Comparison of ENCODE assay signal across 18 mouse cellular contexts in genomic region chr1:60735908-60736280, GRCm38 (mm10). TPM values are rescaled to one million over a fixed set of nuclear protein-coding genes. Genes with fewer than 3 reads are reported as not detected.
DNase-seq lines count a peak whose midpoint lies in the region; ATAC-seq and TF ChIP-seq lines count a peak whose summit lies in the region.
"Had no signal": no experiment of that assay in that cellular context is flagged by ENCODE, and none has a peak within 500 bp of the region (broad histone marks: within the 10 kb centered on the region; RNA-seq: fewer than 3 reads in every experiment).

No protein-coding gene starts in this region.

- DNase-seq in gastrocnemius, adult 2 months: no peak
- no peak for DNase-seq in gastrocnemius, postnatal 14 days
- DNase-seq in intestine, embryonic 14.5 days (ENCODE audit: low spot score): no peak
- DNase-seq in lung, postnatal 36 days: no peak
- DNase-seq: cerebellum, adult 2 months; retina, postnatal 1 day; thymus, postnatal 36 days had no signal

- no peak overlapping the region for H3K9ac ChIP-seq in intestine, embryonic 14.5 days (ENCODE audit: low read length)
- H3K9ac ChIP-seq in intestine, postnatal 0 days (ENCODE audit: low read depth, low read length): no peak overlapping the region
- H3K9ac ChIP-seq in lung, embryonic 15.5 days: no peak overlapping the region
- no peak overlapping the region for H3K9ac ChIP-seq in forebrain, embryonic 15.5 days (replicated peaks)
- H3K9ac ChIP-seq: forebrain, embryonic 13.5 days; limb, embryonic 12.5 days; midbrain, embryonic 12.5 days had no signal

- no peak for TF ChIP-seq CTCF in gastrocnemius, adult 2 months (IDR thresholded peaks at IDR 0.05)
- TF ChIP-seq CTCF in intestine, postnatal 0 days (IDR thresholded peaks at IDR 0.05; ENCODE audit: low read depth): no peak

- no peaks in the 10 kb centered on the region for H3K27me3 ChIP-seq in intestine, embryonic 14.5 days (replicated peaks; ENCODE audit: control insufficient read depth, insufficient read depth, low read length)
- H3K27me3 ChIP-seq in intestine, postnatal 0 days (replicated peaks; ENCODE audit: control insufficient read depth, insufficient read depth, low read length): no peaks in the 10 kb centered on the region
- H3K27me3 ChIP-seq in lung, embryonic 15.5 days: no peaks in the 10 kb centered on the region
- H3K27me3 ChIP-seq in forebrain, embryonic 15.5 days: no peaks in the 10 kb centered on the region
- H3K27me3 ChIP-seq: CH12.LX; forebrain, embryonic 13.5 days; limb, embryonic 12.5 days; midbrain, embryonic 12.5 days had no signal

- no peaks in the 10 kb centered on the region for H3K36me3 ChIP-seq in intestine, embryonic 14.5 days (ENCODE audit: control insufficient read depth, insufficient read depth, low read length)
- no peaks in the 10 kb centered on the region for H3K36me3 ChIP-seq in intestine, postnatal 0 days (ENCODE audit: control insufficient read depth, insufficient read depth)
- H3K36me3 ChIP-seq in lung, embryonic 15.5 days: no peaks in the 10 kb centered on the region
- H3K36me3 ChIP-seq in forebrain, embryonic 15.5 days: no peaks in the 10 kb centered on the region
- H3K36me3 ChIP-seq: limb, embryonic 12.5 days; midbrain, embryonic 12.5 days had no signal

- no peak overlapping the region for H3K4me2 ChIP-seq in intestine, embryonic 14.5 days (ENCODE audit: low read length)
- no peak overlapping the region for H3K4me2 ChIP-seq in intestine, postnatal 0 days (replicated peaks; ENCODE audit: low read depth)
- no peak overlapping the region; the same call in 1 of the 2 replicates for H3K4me2 ChIP-seq in lung, embryonic 15.5 days
- no peak overlapping the region for H3K4me2 ChIP-seq in forebrain, embryonic 15.5 days (replicated peaks)
- H3K4me2 ChIP-seq: forebrain, embryonic 13.5 days; midbrain, embryonic 12.5 days had no signal

- 77% methylated on average over 7 of the region's 7 CpGs for WGBS in intestine, embryonic 14.5 days
- WGBS in intestine, postnatal 0 days: 78% methylated on average over 7 of the region's 7 CpGs
- WGBS in lung, embryonic 15.5 days: 76% methylated on average over 7 of the region's 7 CpGs
- WGBS in forebrain, embryonic 15.5 days: 87% methylated on average over 7 of the region's 7 CpGs

- peaks cover 18% of the 10 kb centered on the region; the same call in 1 of the 2 replicates for H3K4me1 ChIP-seq in intestine, embryonic 14.5 days (replicated peaks; ENCODE audit: control insufficient read depth, insufficient read depth, low read length)
- no peaks in the 10 kb centered on the region for H3K4me1 ChIP-seq in intestine, postnatal 0 days (replicated peaks; ENCODE audit: control insufficient read depth, insufficient read depth, low read length)
- H3K4me1 ChIP-seq in lung, embryonic 15.5 days: peaks cover 23% of the 10 kb centered on the region
- H3K4me1 ChIP-seq in forebrain, embryonic 15.5 days: no peaks in the 10 kb centered on the region
- H3K4me1 ChIP-seq: forebrain, embryonic 13.5 days; midbrain, embryonic 12.5 days had no signal

- peak overlapping the region; percentile 68 for H3K27ac ChIP-seq in gastrocnemius, adult 2 months
- H3K27ac ChIP-seq in intestine, embryonic 14.5 days (ENCODE audit: low read depth): peak overlapping the region; percentile 78
- no peak overlapping the region for H3K27ac ChIP-seq in intestine, postnatal 0 days (ENCODE audit: low read depth, low read length)
- peak overlapping the region; percentile 86; the same call in 1 of the 2 replicates for H3K27ac ChIP-seq in lung, embryonic 15.5 days
- H3K27ac ChIP-seq in forebrain, embryonic 15.5 days (replicated peaks): no peak overlapping the region
- H3K27ac ChIP-seq: forebrain, embryonic 13.5 days; left cerebral cortex, adult 2 months; midbrain, embryonic 12.5 days had no signal

- ATAC-seq in intestine, embryonic 14.5 days (replicated peaks; ENCODE audit: low FRiP score, low TSS enrichment, low read depth): no peak
- no peak for ATAC-seq in intestine, postnatal 0 days
- ATAC-seq in lung, embryonic 15.5 days (ENCODE audit: borderline replicate concordance, extremely low read depth, low FRiP score, low TSS enrichment): no peak
- ATAC-seq in megakaryocyte, adult 5-6 weeks (ENCODE audit: poor library complexity, severe bottlenecking): peak; percentile 40; the same call in 1 of the 2 replicates
- no peak for ATAC-seq in forebrain, embryonic 15.5 days (replicated peaks)
- ATAC-seq: forebrain, embryonic 13.5 days; inflammation-experienced regulatory T-cells, adult 6 months had no signal

- no peaks in the 10 kb centered on the region for H3K9me3 ChIP-seq in intestine, embryonic 14.5 days (ENCODE audit: control insufficient read depth, low read length)
- no peaks in the 10 kb centered on the region for H3K9me3 ChIP-seq in intestine, postnatal 0 days (ENCODE audit: control insufficient read depth)
- H3K9me3 ChIP-seq in lung, embryonic 15.5 days: no peaks in the 10 kb centered on the region
- H3K9me3 ChIP-seq in forebrain, embryonic 15.5 days: no peaks in the 10 kb centered on the region
- H3K9me3 ChIP-seq: forebrain, embryonic 13.5 days; limb, embryonic 12.5 days; midbrain, embryonic 12.5 days had no signal

- intact Hi-C loops in gastrocnemius, adult 2 months (cut with DNase I): no loop called here
- intact Hi-C loops in gastrocnemius, postnatal 14 days (cut with DNase I; ENCODE audit: low total_unique reads): no loop called here

- H3K4me3 ChIP-seq in gastrocnemius, adult 2 months: no peak overlapping the region
- no peak overlapping the region for H3K4me3 ChIP-seq in intestine, embryonic 14.5 days (ENCODE audit: low read depth, low read length)
- H3K4me3 ChIP-seq in intestine, postnatal 0 days (ENCODE audit: low read depth, low read length): no peak overlapping the region
- H3K4me3 ChIP-seq in lung, embryonic 15.5 days: no peak overlapping the region
- no peak overlapping the region for H3K4me3 ChIP-seq in forebrain, embryonic 15.5 days
- H3K4me3 ChIP-seq: forebrain, embryonic 13.5 days; left cerebral cortex, adult 2 months; limb, embryonic 12.5 days; midbrain, embryonic 12.5 days; myocyte had no signal

RNA-seq across cellular contexts. Expression of gene Cd28, which starts 19.3 kb away (rescaled TPM):
- total RNA-seq in gastrocnemius, adult 2 months (2021): 1 to 10 TPM; 2.8 to 4.8 TPM
- 1 to 10 TPM; 2.7 to 8.5 TPM for total RNA-seq in gastrocnemius, postnatal 14 days (2021)
- 0.07 and 0.13 TPM in 2 replicates for polyA plus RNA-seq in intestine, embryonic 14.5 days (2014; fragmentation: Nextera tagmentation; extraction: Ambion mirVana)
- polyA plus RNA-seq in intestine, postnatal 0 days (2015; fragmentation: Nextera tagmentation; extraction: Ambion mirVana): 0.13 and 0.14 TPM in 2 replicates
- polyA plus RNA-seq in lung, embryonic 15.5 days (2015; fragmentation: Nextera tagmentation; extraction: Ambion mirVana): 0.15 and 0.75 TPM in 2 replicates
- 2.3 and 2.5 TPM in 2 replicates for total RNA-seq in megakaryocyte, adult 5-6 weeks (2015)
- total RNA-seq in megakaryocyte, adult 5-6 weeks (2017): 2.1 and 2.3 TPM in 2 replicates
- polyA plus RNA-seq in forebrain, embryonic 15.5 days (2015; fragmentation: Nextera tagmentation; extraction: Ambion mirVana): 0.10 and 0.11 TPM in 2 replicates

Comparison
In these comparisons a context has a peak if more than half of its experiments do, and no peak if none do; other contexts are left out.
1. H3K27ac ChIP-seq: peak in gastrocnemius, adult 2 months (single experiment), intestine, embryonic 14.5 days (single experiment) and lung, embryonic 15.5 days (single experiment); none in intestine, postnatal 0 days (single experiment) and forebrain, embryonic 15.5 days (single experiment).